Mouse (Mus musculus): Measurements from ENCODE around the gene Cyp2d26.

Gene Cyp2d26

GRCm38 (mm10) chr15:82763631-82764420 lies 30.3 kb downstream of the Cyp2d26 start, which contains the start of gene Cyp2d40:
Cyp2d40 (minus strand) TSS chr15:82764183.
- no peak for DNase-seq (ENCODE audit: low spot score in 2 of 2)

GRCm38 (mm10) chr15:82748141-82748540 lies 46.0 kb downstream of the Cyp2d26 start:
- DNase-seq (ENCODE audit: low spot score in 2 of 2), result no peak

- DNase-seq (ENCODE audit: low spot score in 2 of 2), result no peak
Observed at GRCm38 (mm10) chr15:82747516-82747915, 46.6 kb downstream of the Cyp2d26 start.
